Mouse (Mus musculus): ENCODE measurements around the gene Avpr1b.

DNA sequence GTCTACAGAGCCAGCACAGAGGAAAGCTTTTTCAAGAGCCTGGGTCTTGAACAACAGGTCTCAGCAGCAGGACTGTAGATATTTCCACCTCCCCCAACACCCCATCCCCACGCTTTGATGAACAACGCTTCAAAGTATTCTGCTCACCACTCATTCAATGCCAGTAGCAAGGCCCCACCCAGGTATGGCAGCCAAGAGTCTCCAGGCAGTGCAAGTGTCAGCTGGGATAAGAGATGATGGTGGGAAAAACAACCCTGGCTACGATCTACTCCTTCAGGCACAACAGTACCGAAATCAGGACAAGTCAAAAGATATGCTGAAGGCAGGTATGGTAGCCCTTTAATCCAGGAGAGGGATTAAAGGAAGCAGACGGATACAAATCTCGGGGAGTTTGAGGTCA, 27.2 kb downstream of the Avpr1b start:
- no peak for TF ChIP-seq MAFK (IDR thresholded peaks at IDR 0.05; ENCODE audit: insufficient read depth, low read depth, low read length)
- no peak for TF ChIP-seq ZNF384 (IDR thresholded peaks at IDR 0.05; ENCODE audit: low read depth, low read length)
- TF ChIP-seq ZC3H11A (IDR thresholded peaks at IDR 0.05; ENCODE audit: borderline replicate concordance, low read depth, low read length), result no peak
- no peak for TF ChIP-seq CHD2 (IDR thresholded peaks at IDR 0.05; ENCODE audit: low read depth, low read length)
- TF ChIP-seq HCFC1 (IDR thresholded peaks at IDR 0.05; ENCODE audit: borderline replicate concordance, insufficient read depth, low read length), result no peak

All from ES-E14 (cell line).